Mouse (Mus musculus) heart, postnatal 10 days (tissue): ENCODE measurements around the gene Fam24a. TPM values are rescaled to one million over a fixed set of nuclear protein-coding genes. Genes with fewer than 3 reads are reported as not detected.

Source experiments
- DNase-seq, 2 experiments: peaks; one replicate each; pipeline ENCODE4 v3.0.0; 2021
- intact Hi-C: fragments of 180-260 bp; cut with DNase I; formaldehyde crosslinking; loops from one replicate; pipeline ENCODE4 v1.15.1; 2025
- total RNA-seq, 2 experiments: library from RNA; stranded (reverse); gene quantifications; 2 replicates each; pipeline ENCODE4 v1.2.3; 2021

The Fam24a gene
- total RNA-seq, 2 experiments from 2014 or later = not detected

DNA sequence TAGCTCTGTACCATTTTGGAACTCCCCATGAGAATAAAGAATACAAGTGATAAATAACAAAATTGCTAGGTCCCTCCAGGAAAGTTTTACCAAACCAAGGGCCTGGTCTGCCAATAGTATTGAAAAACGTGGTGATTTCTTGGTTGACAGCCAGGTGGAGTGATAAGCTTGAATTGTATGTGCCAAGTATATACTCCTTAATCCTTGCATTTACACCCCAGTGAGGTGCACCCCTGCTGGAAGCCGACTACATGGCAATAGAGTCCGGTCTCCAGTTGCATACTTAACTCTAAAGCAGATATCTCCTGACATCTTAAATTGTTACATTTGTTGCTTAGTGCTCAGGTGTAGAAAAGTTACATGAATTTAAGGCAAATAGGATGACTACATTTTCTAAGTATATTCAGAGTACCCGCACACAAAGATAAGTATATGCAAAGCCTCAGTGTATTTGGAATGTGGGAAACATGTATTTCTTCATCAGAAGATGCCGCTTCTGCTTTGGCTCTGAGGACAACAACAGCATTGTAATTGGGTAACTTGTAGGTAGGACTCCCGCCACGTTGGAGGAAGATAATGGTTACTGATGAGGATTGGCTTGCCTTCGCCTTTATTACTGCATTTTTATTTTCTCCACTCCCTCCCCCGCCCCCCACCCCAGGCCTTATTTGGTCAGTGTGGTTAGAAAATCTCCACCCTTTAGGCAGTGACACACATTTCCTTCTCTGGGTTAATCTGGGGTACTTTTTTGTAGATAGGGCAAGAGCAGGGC lies 38.4 kb downstream of the Fam24a start:
- DNase-seq = no peak
- intact Hi-C loops = no loop called here

Other genes starting within 250 kb of the Fam24a start
- not detected for gene 4933402N03Rik, start 187.6 kb upstream of the Fam24a start, total RNA-seq
- gene 5430419D17Rik, start 159.5 kb upstream of the Fam24a start, total RNA-seq = 10 to 100 TPM; 16.8 to 17.3 TPM
- not detected for gene Cuzd1, start 11.6 kb upstream of the Fam24a start, total RNA-seq
- not detected for gene Fam24b, start 4.3 kb upstream of the Fam24a start, total RNA-seq
- 10 to 100 TPM; 14.2 to 16.1 TPM for gene 2310057M21Rik, start 28.9 kb downstream of the Fam24a start, total RNA-seq
- gene Pstk, start 37.3 kb downstream of the Fam24a start, total RNA-seq = 10 to 100 TPM; 51.7 to 55.1 TPM
- 10 to 100 TPM; 32.4 to 34.7 TPM for gene Ikzf5, start 76.7 kb downstream of the Fam24a start, total RNA-seq
- gene Acadsb, start 76.7 kb downstream of the Fam24a start, total RNA-seq = 10 to 100 TPM; 78.1 to 80.3 TPM
- not detected for gene Hmx3, start 209.0 kb downstream of the Fam24a start, total RNA-seq
- gene Hmx2, start 214.9 kb downstream of the Fam24a start, total RNA-seq = not detected
- gene Bub3, start 226.4 kb downstream of the Fam24a start, total RNA-seq = 10 to 100 TPM; 45.9 to 48.4 TPM